Mouse (Mus musculus) stomach, postnatal 0 days (tissue): ENCODE measurements at regions not wholly inside any gene's neighbourhood (a gene's known extent, or its start where the extent isn't known, plus 50 kb on each side); places are given as distances from the start of the nearest gene placed in this dataset.

Source experiments
- CTCF ChIP-seq: IDR thresholded peaks from 2 replicates; pipeline ENCODE4 v1.5.1; 2016; ENCODE audit warnings: antibody characterized with exemption, low read depth, mild to moderate bottlenecking, moderate library complexity
- EP300 ChIP-seq: optimal IDR thresholded peaks from 2 replicates; pipeline ENCODE3; 2016; ENCODE audit warnings: antibody characterized with exemption

- TF ChIP-seq CTCF (no peak), EP300 (no peak)
Observed at GRCm38 (mm10) chr12:117379103-117379850, 137.0 kb upstream of the Rapgef5 start.
